Mouse (Mus musculus): ENCODE data around the gene Ifrd2. TPM values are rescaled to one million over a fixed set of nuclear protein-coding genes. Genes with fewer than 3 reads are reported as not detected.

The Ifrd2 gene
- total RNA-seq, 4 experiments from 2014 or later, result 12.4 to 15.4 (median 14.0) TPM

DNA sequence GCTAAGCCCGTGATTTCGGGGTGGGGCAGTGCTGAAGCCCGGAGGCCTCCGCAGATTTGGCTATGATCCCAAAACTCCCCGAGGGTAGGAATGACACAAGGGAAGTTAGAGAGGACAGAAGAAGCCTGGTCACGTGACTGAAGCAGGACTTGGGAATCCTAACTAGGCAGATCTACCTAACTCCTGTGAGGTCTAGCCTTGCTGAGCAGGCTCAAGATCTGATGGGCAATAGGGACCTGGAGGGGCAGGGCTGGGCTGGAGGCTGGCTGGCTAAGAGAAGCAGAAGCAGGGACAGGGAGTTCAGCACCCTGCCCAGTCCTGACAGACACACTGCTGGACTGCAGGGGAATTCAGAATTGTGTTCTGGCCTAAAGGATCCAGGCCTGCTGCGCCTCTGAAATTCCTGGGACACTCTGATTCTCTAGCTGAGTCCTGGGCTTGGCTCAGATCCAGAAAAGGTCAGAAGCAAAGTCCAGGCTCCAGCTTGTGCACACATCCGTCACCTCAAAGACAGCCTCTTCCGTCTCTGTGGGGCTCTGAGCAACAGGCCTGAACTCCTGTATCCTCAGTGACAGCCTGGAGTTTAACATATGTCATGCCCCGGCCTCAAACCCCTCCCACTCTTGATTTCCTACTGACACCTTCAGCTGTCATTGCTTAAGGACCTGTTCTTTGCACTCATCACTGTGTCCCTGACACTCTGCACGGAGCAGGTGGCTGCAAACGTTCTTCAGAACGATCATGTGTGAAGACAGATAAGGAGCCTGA lies 31.5 kb downstream of the Ifrd2 start:
- DNase-seq (ENCODE audit: low spot score in 2 of 2), result no peak

DNA sequence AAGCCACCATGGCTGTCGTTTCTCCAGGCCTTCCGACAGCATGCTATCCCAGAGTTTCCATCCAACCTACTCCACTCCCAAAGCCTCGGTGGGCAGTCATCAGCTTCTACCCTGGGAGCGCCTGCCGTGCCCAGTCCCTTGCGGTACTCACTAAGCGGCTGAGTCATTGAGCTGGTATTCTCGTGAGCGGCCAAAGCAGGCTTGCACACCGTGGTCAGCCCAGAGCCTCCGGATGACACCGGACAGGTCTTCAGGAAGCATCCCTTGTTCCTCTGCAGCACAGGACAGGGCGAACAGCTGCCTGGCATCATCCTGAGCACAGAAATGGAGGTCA lies 32.1 kb downstream of the Ifrd2 start:
- no peak for DNase-seq (ENCODE audit: low spot score in 2 of 2)

DNA sequence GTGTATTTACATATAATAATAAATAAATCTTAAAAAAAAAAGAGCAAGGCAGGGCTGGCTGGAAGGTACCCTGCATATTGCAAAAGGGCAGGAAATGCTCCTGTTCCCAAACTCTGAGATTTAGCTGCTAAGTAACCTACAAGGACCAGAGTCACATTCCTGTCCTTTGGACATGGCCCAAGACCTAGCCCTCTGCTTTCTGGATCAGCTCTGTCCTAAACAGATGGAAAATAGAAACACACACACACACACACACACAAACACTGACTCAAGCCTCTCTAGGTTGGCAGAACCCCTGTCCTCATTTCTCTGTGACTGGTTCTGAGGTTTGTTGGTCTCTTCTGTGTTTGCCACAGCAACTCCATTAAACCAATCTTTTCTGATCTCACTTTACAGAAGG lies 33.5 kb downstream of the Ifrd2 start:
- DNase-seq (ENCODE audit: low spot score in 2 of 2), result no peak

DNA sequence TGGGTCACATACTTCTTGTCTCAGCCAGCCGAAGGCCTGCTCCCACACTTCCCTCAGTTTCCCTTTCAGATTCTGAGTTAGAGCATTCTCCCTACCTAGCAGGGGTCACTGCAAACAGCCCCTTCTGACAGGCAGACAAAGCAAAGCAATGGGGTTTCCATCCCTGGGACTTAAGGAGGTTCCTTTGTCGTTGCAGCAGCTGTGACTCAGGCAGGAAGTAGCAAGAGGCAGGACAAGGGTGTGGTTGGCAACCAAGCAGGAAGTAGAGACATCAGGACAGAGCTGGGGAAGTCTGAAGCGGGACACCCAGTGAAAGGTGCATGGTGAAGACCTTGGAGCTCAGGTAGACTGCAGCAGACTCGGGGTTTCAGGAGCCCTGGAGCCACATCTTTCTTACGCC lies 37.1 kb downstream of the Ifrd2 start:
- DNase-seq (ENCODE audit: low spot score in 2 of 2), result no peak

DNA sequence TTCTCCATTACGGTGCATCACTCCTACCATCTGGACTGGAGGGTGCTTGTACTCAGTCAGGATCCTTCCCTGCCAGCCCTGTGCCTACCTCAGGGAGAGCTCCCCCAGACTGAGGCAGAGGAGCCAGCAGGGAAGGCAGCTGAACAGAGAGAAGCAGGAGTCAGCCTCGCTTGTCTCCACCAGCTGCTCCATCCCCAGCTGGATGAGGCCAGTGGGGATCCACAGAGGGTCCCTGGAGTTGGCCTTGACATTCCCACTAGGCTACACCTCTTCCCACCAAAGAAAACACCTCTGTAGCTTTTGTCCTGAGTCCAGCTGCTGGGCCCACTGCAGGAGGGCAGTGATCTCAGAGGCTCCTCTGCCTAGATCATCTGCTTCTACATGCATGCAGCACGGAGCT lies 37.5 kb downstream of the Ifrd2 start:
- DNase-seq (ENCODE audit: low spot score in 2 of 2), result no peak

DNA sequence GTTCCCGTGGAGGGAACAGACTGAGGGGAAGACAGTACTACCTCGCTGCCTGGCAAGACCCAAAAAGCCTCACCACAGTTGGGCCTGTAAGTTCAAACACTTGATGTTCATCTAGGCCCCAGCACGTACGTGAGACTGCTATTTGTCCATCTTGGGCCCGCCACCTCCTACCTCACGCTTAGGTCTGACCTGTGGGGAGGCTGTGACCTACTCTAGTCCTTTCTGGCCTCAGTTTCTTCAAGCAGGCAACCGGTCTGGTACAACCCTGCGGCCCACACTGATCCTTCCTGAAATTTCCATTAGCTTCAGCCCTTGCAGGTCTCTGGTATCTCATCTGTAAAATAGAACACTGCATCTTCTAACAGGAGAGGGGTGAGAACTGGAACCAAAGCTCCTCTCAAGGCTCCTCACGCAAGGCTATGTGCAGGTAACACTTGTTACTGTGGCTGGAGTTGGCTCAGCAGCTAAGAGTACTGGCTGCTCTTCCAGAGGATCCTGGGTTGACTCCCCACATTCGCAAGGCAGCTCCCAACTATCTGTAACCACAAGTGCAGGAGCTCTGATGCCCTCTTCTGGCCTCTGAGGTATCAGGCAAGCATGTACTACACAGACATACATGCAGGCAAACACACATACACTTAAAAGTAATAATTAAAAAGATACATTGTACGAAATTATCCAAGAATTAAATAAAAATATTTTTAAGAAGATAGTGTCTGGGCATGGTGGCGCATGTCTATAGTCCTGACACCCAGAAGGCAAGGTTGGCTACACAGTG lies 38.1 kb downstream of the Ifrd2 start:
- no peak for DNase-seq (ENCODE audit: low spot score in 2 of 2)

DNA sequence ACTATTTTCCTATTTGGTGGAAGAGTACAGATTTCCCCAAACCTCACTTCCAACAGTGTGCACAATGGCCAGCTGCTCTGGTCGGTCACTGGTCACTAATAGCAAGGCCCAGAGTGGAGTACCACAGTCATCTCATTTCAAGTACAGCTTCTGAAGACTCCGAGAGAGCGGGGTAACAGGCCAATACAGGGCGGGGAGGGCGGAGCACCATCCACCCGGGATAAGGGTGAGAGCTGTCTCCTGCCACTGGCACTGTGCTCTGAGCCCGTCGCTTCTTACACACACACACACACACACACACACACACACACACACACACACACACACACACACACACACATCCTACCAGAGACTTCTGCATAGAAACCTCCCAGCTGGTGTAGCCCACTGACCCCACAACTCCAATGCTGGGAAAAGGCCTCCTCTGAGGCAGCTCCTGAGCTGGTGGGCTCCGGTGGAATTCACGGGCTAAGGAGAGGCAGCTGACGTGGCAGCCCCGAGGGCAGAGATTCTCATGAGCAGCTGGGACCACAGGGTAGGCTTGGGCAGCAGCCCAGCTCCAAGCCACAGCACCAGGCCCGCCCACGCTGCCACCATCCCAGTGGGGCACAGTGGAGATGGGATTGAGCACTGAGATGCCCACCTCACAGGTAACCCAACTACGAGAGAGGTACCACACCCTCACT lies 38.9 kb downstream of the Ifrd2 start:
- no peak for DNase-seq (ENCODE audit: low spot score in 2 of 2)

DNA sequence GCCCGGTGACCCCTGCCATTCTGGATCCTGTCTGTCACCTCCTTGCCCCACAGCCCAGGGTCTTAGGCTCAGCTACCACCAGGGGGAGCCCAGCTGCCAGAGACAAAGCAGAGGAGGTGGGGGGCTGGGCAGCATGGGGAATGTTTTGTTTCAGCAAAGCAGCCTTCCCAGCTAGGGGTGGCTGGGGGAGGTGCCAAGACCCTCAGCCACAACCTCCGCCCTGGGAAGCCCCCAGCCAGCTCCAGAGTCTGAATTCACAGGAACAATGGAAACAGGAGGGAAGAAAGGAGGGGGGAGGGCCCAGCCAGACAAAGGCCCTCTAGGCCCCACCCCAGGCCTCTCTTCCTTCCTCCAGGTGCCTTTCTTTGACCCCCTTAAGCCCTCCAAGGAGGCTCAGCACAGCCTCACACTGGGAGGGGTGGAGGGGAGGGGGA lies 39.4 kb downstream of the Ifrd2 start:
- DNase-seq (ENCODE audit: low spot score in 2 of 2), result peak in 1 of 2 experiments; percentile 75

DNA sequence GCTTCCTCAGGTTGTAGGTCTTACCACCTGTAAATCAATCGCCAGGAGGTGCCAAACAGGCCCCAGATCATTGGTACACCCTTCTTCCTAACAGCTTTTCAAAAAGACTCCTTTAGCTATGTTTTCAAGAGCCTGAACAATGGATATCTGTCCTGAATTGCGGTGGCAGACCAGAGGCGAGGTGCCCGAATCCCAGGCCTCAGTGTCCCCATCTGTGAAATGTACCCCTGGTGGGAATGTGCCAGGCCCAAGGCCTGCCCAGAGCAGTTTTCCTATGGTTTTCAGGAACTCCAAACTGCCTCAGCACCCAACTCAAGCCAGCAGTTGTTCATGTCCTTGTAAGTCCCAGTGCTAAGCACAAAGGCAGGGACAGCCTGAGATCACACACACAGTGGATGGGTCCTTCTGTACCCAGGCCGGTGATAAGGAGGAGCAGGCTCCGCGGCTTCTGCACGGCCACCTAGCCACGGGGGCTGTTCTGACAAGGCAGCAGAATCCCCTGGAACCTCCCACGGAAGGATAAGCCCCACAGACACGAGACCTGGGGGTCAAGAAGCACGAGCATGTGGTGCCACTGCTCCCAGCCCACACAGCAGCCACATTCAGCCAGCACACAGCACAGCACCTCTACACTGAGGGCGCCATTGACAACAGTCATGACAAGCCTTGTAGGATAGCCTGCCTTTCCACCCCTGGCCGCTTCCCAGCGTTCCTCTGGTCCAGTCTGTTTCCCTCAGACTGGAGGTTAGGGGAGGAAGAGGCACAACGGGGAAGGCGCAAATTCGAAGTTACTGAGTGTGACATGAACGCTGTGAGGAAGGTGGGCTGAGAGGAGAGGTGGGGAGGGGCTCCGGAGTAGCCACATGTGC lies 40.2 kb downstream of the Ifrd2 start:
- DNase-seq (ENCODE audit: low spot score in 2 of 2), result no peak

DNA sequence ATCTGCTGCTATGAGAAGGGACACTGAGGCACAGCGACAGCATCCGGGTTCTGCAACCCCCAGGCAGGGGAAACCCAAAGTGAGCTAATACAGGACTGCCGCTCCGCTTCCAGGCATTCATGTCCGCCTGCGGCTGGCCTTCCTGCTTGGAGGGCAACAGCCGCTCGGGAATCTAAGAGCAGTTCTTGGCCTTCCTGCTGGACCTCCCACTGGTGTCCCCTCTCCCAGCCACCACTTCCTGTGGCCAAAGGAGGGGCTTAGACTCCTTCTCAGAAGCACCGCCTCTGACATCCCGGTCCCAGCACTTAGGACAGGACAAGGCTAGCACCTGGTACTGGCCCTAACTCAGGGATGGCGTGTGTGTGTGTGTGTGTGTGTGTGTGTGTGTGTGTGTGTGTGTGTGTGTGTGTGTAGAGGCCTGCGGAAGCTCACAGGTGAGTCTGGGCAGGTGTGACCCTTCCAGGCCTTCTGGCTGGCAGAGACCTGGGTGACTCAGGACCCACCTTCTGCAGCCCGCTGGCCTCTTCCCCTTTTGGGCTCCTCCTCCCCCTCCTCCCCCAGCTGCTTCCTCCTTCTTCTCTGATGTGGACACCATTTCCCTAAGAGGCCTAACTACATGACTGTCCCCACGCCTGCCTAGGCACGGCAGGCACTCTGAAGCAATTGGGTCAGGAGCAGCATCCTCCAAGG lies 41.4 kb downstream of the Ifrd2 start:
- DNase-seq (ENCODE audit: low spot score in 2 of 2), result no peak

DNA sequence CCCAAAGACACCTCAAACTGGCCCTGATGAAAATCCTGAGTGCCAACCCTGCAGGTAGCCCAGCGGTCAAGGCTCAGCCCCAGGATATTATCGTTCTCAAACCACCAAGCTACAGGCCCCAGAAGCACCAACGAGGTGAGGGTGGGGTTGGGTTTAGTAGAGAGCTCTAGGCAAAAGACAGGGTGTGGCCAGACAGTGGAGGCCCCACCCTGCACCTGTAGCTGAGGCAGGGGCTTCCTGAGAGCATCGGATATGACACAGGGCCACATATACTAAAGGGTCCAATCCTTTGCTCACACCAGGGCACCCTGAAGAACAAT lies 41.9 kb downstream of the Ifrd2 start:
- DNase-seq (ENCODE audit: low spot score in 2 of 2), result no peak

DNA sequence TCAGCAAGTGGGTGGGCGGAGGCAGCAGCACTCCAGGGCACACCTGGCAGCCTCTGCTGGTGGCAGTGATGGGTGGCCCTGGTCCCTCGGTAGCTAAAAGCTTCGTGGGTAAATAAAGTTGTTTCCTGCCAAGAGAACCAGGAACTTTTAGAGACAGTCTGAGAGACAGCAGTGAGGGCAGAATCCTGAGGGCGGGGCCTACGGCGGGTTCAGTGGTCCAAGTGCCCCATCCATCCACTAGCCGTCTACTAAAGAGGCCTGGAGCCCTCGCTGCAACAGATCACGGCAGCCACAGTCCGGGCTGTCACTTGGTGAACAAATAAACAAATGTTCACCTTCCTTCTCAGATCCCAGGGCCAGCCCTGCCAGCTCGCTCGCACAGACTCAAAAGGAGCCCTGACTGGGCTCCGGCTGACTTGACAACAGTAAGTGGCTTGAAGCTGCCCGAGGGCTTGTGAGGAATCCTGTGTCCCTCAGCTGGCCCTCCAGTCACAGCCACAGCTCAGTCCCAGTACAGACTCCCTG lies 42.5 kb downstream of the Ifrd2 start:
- no peak for DNase-seq (ENCODE audit: low spot score in 2 of 2)

DNA sequence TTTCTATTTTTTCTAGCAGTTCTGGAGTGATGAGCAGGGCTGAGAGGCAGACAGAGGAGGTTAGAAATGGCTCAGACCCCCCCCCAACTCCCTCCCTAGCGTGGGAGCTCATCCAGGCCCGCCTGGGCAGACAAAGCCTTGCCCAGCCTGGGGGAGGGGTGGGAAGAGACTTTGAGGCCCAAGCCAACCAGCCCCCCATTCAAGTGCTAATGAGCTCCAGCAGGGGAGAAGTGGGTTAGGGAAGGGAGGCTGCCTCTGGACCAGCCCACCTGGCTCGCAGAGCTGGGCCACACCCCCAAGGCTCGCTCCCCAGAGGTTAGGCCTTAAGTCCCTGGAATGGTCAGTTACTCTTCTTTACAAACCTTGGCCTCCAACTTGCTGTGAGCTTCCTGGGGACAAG lies 43.1 kb downstream of the Ifrd2 start:
- peak in 1 of 2 experiments; percentile 49 for DNase-seq (ENCODE audit: low spot score in 2 of 2)

DNA sequence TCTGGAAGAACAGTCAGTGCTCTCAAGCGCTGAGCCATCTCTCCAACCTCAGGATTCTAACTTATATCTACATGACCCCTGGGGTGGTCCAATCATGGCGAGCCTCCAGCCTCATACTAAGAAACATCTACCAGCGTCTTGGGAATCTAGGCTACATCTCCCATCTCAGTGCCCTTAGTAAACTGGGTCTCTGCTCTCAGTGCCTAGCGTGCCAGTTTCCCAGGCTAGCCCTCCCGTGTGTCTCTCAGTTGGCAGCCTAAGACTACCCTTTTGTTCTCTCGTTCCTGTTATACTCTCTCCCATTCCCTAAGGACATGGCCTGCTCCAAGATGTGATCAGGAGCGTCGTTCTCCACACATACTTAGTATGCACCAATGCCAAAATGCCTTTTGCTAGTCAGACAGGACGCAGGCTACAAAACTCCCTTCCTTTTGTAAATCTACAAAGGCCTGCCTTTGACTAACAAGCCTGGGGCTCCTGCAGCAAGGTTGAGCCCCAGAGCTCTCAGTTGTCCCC lies 43.9 kb downstream of the Ifrd2 start:
- no peak for DNase-seq (ENCODE audit: low spot score in 2 of 2)

DNA sequence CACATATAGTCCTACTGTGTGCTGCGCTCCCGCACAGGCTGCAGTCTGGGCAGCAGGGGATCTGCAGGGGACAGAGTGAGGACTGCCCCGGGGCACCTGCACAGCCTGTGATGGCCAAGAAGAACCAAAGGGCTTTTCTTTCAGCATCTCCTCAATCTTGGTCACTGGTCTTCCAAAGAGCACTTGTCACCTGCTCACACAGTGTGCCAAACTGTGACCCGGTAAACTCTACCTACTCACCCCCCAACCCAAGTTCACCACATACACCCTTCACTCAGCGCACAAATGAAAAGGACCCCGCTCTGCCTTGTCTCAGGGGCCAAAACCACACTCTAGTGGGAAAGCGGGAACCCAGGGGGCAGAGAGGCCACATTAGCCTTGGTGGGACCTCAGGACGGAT lies 44.4 kb downstream of the Ifrd2 start:
- DNase-seq (ENCODE audit: low spot score in 2 of 2), result no peak

DNA sequence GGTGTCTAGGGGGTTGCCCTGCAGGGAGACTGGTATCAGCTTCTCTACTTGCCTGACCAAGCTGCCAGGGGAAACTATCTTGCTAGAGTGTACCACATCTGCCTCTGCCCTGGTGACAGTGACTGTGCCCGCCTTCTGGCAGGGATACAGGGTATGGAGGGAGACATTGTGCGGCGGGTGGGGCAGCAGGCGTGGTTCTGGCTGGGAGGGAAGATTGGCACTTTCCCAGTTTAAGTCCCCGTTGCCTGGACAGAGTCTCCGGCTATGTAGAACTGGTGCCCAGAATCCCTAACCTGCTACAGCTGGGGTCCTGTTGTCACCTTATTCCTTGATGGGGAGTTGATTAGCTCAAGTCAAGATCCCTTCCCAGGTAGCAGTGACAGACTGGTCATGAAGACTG lies 45.0 kb downstream of the Ifrd2 start:
- DNase-seq (ENCODE audit: low spot score in 2 of 2), result peak in 1 of 2 experiments; percentile 48

DNA sequence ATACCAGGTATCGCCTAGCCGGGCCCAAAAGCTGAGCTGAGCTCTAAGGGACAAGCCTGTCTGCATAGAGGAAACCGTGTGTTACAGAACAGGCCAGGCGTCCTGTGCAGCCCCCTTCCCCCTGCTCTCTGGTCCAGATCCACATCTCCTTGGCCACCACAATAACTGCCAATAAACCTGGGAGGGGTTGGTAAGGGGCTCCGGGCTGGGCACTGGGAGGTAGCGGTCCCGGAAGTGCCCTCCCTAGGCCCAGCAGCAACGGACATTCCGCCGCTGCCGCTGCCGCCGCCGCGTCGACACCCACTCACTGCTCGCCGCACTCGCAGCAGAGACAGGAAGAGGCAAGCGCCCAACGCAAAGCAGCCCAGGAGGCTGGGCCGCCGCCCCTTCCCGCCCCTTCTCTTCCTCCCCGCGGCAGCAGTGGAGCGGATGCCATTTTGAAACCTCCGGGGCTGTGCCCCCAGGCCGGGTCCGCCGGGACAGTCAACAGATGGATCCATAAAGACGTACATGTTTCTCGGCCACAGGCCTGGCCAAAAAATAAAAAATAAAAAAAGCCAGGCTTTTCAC lies 45.7 kb downstream of the Ifrd2 start:
- peak in 1 of 2 experiments; percentile 68 for DNase-seq (ENCODE audit: low spot score in 2 of 2)

DNA sequence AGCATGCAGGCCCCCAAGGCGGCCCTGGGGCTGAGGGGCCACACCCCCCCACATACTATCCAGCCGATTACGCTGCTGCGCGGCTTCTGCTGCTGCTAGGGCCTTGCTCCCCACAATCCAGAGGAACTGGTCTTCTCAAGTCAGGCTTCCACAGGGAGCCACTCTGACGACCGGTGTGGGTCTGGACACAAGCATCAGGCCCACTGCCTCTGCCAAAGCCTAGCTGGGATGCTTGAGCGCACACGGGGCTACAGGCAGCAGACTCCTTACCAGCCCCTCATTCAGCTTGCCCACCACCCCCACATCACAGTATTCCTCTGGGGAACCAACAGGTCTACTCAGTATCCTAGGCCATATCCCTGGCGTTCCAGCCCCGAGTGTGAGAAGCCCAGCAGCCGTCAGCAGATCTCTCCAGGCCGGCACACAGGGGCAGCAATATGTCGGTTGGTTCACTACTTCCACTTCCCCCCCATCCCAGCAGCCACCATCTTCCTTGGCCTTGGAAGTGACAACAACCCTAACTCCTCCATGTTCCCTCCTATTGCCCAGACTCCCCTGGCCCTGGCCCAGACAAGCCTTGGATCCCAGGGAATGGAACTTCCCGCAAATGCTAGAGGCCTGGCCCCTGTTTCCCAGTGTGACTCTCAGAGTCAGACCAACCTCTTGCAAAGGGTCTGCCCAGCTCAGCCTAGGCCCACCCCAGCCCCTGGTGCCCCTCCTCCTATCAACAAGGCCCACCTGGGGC lies 46.4 kb downstream of the Ifrd2 start:
- DNase-seq (ENCODE audit: low spot score in 2 of 2), result no peak

Data from layer of hippocampus, adult 8-10 months (tissue).